Mouse (Mus musculus): ENCODE results near the gene Gins3. TPM values are rescaled to one million over a fixed set of nuclear protein-coding genes. Genes with fewer than 3 reads are reported as not detected.

Gene Gins3
- polyA plus RNA-seq (2014; fragmentation: Nextera tagmentation; extraction: Ambion mirVana), result 21.4 and 25.0 TPM in 2 replicates

- H3K9me3 ChIP-seq (ENCODE audit: control insufficient read depth, low read depth, low read length), result no peaks in the 10 kb centered on the region
- H3K9ac ChIP-seq (replicated peaks; ENCODE audit: low read depth, low read length), result peak within 1 kb of the TSS; percentile 34; the same call in 1 of the 2 replicates
- peak within 1 kb of the TSS; percentile 56 for H3K4me3 ChIP-seq (ENCODE audit: low read depth, low read length)
- peak; percentile 90 for ATAC-seq (ENCODE audit: insufficient number of reproducible peaks, insufficient read depth, low FRiP score, low read depth)
- no peaks in the 10 kb centered on the region for H3K4me1 ChIP-seq (ENCODE audit: control insufficient read depth, insufficient read depth, low read length)
- no peaks in the 10 kb centered on the region for H3K27me3 ChIP-seq (ENCODE audit: control insufficient read depth, insufficient read depth, low read length)
- WGBS, result under 1% methylated on average over 52 of the region's 52 CpGs
- H3K27ac ChIP-seq (ENCODE audit: low read length), result no peak within 1 kb of the TSS
- H3K36me3 ChIP-seq (ENCODE audit: control insufficient read depth, insufficient read depth, low read length), result no peaks in the 10 kb centered on the region
- peak within 1 kb of the TSS; percentile 59 for H3K4me2 ChIP-seq (replicated peaks; ENCODE audit: low read depth, low read length)
Observed at GRCm38 (mm10) chr8:95633262-95634062, at the start of gene Gins3. Gene Gins3 (plus strand): TSS chr8:95633453.

DNA sequence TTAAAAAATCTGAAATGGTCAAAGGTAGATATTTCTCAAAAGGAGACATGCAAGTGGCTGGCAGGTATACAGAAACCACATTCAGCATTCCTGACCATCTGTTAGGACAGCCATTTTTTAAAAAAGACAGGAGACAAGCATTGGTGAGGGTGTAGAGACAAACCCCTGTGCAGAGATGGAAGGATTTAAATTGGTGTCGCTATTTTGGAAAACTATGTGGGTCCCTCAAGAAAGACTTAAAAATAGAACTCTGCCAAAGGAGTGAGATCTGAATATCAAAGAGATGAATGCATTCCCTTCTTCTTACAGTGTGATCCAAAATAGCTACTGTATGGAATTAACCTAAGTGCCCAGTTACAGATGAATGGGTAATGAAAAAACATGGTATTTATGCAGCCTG lies 45.9 kb upstream of the Gins3 start:
- no peaks in the 10 kb centered on the region for H3K9me3 ChIP-seq (ENCODE audit: control insufficient read depth, low read depth, low read length)
- no peaks in the 10 kb centered on the region for H3K27me3 ChIP-seq (ENCODE audit: control insufficient read depth, insufficient read depth, low read length)
- H3K9ac ChIP-seq (replicated peaks; ENCODE audit: low read depth, low read length), result no peak overlapping the region
- no peaks in the 10 kb centered on the region for H3K4me1 ChIP-seq (ENCODE audit: control insufficient read depth, insufficient read depth, low read length)
- H3K4me3 ChIP-seq (ENCODE audit: low read depth, low read length), result no peak overlapping the region
- ATAC-seq (ENCODE audit: insufficient number of reproducible peaks, insufficient read depth, low FRiP score, low read depth), result no peak
- no peak overlapping the region for H3K27ac ChIP-seq (ENCODE audit: low read length)
- no peak overlapping the region for H3K4me2 ChIP-seq (replicated peaks; ENCODE audit: low read depth, low read length)
- H3K36me3 ChIP-seq (ENCODE audit: control insufficient read depth, insufficient read depth, low read length), result no peaks in the 10 kb centered on the region
- 76% methylated on average over 1 of the region's 1 CpGs for WGBS

DNA sequence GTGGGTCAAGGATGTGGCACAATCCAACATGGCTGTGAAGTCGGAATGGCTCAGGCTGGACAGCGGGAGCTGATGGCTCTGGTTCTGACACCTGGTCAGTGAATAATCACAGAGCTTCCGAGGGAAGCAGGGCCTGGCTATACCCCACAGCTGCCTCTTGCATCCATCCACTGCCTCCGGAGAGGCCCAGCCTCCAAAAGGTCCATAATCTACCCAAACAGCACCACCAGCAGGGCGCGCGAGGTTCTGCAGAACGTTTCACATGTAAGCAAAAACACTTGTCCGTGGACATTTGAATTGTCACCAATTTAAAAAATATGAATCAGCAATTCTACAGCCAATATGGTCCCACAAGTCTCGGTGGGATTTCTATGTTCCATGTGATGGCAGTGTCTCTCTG lies 44.0 kb upstream of the Gins3 start:
- no peaks in the 10 kb centered on the region for H3K4me1 ChIP-seq (ENCODE audit: control insufficient read depth, insufficient read depth, low read length)
- no peaks in the 10 kb centered on the region for H3K27me3 ChIP-seq (ENCODE audit: control insufficient read depth, insufficient read depth, low read length)
- H3K4me2 ChIP-seq (replicated peaks; ENCODE audit: low read depth, low read length), result no peak overlapping the region
- H3K9ac ChIP-seq (replicated peaks; ENCODE audit: low read depth, low read length), result no peak overlapping the region
- no peak overlapping the region for H3K4me3 ChIP-seq (ENCODE audit: low read depth, low read length)
- 57% methylated on average over 10 of the region's 10 CpGs for WGBS
- H3K36me3 ChIP-seq (ENCODE audit: control insufficient read depth, insufficient read depth, low read length), result no peaks in the 10 kb centered on the region
- H3K9me3 ChIP-seq (ENCODE audit: control insufficient read depth, low read depth, low read length), result no peaks in the 10 kb centered on the region
- no peak overlapping the region for H3K27ac ChIP-seq (ENCODE audit: low read length)
- ATAC-seq (ENCODE audit: insufficient number of reproducible peaks, insufficient read depth, low FRiP score, low read depth), result no peak

DNA sequence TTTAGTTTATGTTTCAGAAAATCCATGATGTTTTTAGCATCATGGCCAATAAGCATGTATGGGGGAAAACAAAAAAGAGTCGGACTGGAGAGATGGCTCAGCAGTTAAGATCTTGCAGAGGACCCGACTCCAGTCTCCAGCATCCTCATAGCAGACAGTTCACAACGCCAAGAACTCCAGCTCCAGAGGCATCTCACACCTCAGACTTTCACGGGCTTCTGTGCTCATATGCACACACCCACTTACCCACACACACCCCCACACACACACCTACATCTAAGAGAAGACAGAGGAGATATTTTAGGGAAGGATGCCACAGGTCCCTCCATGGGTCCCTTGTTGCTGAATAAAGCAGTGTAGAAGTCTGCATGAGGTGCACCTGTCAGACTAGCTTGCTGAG lies 42.7 kb upstream of the Gins3 start:
- Histone ChIP-seq H3K9ac (replicated peaks; ENCODE audit: low read depth, low read length) (no peak overlapping the region), H3K4me3 (ENCODE audit: low read depth, low read length) (no peak overlapping the region), H3K36me3 (ENCODE audit: control insufficient read depth, insufficient read depth, low read length) (no peaks in the 10 kb centered on the region), H3K27ac (ENCODE audit: low read length) (no peak overlapping the region), H3K9me3 (ENCODE audit: control insufficient read depth, low read depth, low read length) (no peaks in the 10 kb centered on the region), H3K4me2 (replicated peaks; ENCODE audit: low read depth, low read length) (no peak overlapping the region), H3K27me3 (ENCODE audit: control insufficient read depth, insufficient read depth, low read length) (no peaks in the 10 kb centered on the region), H3K4me1 (ENCODE audit: control insufficient read depth, insufficient read depth, low read length) (no peaks in the 10 kb centered on the region)
- 80% methylated on average over 4 of the region's 4 CpGs for WGBS
- ATAC-seq (ENCODE audit: insufficient number of reproducible peaks, insufficient read depth, low FRiP score, low read depth), result no peak

DNA sequence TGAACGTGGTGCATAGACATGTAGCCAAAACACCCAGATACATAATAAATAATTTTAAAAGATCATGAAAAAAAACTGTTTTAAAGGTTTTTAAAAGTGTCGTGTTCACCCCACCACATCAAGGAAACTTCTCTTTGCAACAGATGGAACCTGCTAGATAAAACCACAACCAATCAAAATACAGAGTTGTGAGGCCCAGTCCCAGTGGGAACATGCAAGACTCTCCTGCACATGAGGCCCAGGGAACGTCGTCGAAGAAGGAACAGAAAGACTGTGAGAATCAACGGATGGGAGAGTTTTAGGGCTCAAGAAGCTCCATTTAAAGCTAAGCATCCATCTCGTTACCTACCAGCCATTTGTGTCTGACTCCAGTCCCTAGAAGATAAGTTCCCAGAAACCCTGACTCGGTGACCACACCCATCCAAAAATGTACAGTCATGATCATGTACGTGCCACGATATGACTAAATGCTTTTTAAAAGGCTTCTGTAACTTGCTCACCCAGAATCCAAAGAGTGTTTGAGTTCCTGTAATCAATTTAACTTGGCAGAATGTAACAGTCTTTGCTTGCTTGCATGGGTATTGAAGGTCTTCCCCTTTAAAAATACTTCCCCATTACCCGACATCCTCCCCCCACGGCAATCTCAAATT lies 41.0 kb upstream of the Gins3 start:
- Histone ChIP-seq H3K36me3 (ENCODE audit: control insufficient read depth, insufficient read depth, low read length) (no peaks in the 10 kb centered on the region), H3K27me3 (ENCODE audit: control insufficient read depth, insufficient read depth, low read length) (no peaks in the 10 kb centered on the region), H3K4me1 (ENCODE audit: control insufficient read depth, insufficient read depth, low read length) (no peaks in the 10 kb centered on the region), H3K9me3 (ENCODE audit: control insufficient read depth, low read depth, low read length) (no peaks in the 10 kb centered on the region), H3K27ac (ENCODE audit: low read length) (no peak overlapping the region), H3K9ac (replicated peaks; ENCODE audit: low read depth, low read length) (no peak overlapping the region), H3K4me3 (ENCODE audit: low read depth, low read length) (no peak overlapping the region), H3K4me2 (replicated peaks; ENCODE audit: low read depth, low read length) (no peak overlapping the region)
- WGBS, result 82% methylated on average over 12 of the region's 12 CpGs
- no peak for ATAC-seq (ENCODE audit: insufficient number of reproducible peaks, insufficient read depth, low FRiP score, low read depth)

- H3K9me3 ChIP-seq (ENCODE audit: control insufficient read depth, low read depth, low read length), result no peaks in the 10 kb centered on the region
- ATAC-seq (ENCODE audit: insufficient number of reproducible peaks, insufficient read depth, low FRiP score, low read depth), result no peak
- 85% methylated on average over 7 of the region's 7 CpGs for WGBS
- no peak overlapping the region for H3K27ac ChIP-seq (ENCODE audit: low read length)
- no peaks in the 10 kb centered on the region for H3K4me1 ChIP-seq (ENCODE audit: control insufficient read depth, insufficient read depth, low read length)
- no peaks in the 10 kb centered on the region for H3K27me3 ChIP-seq (ENCODE audit: control insufficient read depth, insufficient read depth, low read length)
- no peak overlapping the region for H3K9ac ChIP-seq (replicated peaks; ENCODE audit: low read depth, low read length)
- H3K4me3 ChIP-seq (ENCODE audit: low read depth, low read length), result no peak overlapping the region
- H3K4me2 ChIP-seq (replicated peaks; ENCODE audit: low read depth, low read length), result no peak overlapping the region
- no peaks in the 10 kb centered on the region for H3K36me3 ChIP-seq (ENCODE audit: control insufficient read depth, insufficient read depth, low read length)
Observed at GRCm38 (mm10) chr8:95593439-95594393, 39.5 kb upstream of the Gins3 start.

DNA sequence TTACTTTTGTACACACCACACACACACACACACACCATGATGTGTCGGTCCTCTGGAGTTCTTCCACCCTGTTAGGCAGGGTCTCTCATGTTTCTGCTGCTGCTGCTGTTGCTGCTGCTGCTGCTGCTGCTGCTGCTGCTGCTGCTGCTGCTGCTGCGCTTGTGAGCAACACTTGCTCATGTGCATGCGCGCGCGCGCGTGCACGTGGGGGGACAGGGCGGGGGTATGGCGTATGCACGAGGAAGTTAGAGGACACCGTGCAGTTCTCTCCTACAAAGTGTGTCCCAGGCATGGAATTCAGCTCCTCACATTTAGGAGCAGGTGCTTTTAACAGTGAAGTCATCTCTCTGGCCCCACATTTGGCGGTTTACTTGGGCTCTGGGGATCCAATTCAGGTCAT lies 38.1 kb upstream of the Gins3 start:
- Histone ChIP-seq H3K4me1 (ENCODE audit: control insufficient read depth, insufficient read depth, low read length) (no peaks in the 10 kb centered on the region), H3K4me2 (replicated peaks; ENCODE audit: low read depth, low read length) (no peak overlapping the region), H3K9me3 (ENCODE audit: control insufficient read depth, low read depth, low read length) (no peaks in the 10 kb centered on the region), H3K36me3 (ENCODE audit: control insufficient read depth, insufficient read depth, low read length) (no peaks in the 10 kb centered on the region), H3K27ac (ENCODE audit: low read length) (no peak overlapping the region), H3K9ac (replicated peaks; ENCODE audit: low read depth, low read length) (no peak overlapping the region), H3K27me3 (ENCODE audit: control insufficient read depth, insufficient read depth, low read length) (no peaks in the 10 kb centered on the region), H3K4me3 (ENCODE audit: low read depth, low read length) (no peak overlapping the region)
- WGBS, result 81% methylated on average over 14 of the region's 14 CpGs
- no peak for ATAC-seq (ENCODE audit: insufficient number of reproducible peaks, insufficient read depth, low FRiP score, low read depth)

DNA sequence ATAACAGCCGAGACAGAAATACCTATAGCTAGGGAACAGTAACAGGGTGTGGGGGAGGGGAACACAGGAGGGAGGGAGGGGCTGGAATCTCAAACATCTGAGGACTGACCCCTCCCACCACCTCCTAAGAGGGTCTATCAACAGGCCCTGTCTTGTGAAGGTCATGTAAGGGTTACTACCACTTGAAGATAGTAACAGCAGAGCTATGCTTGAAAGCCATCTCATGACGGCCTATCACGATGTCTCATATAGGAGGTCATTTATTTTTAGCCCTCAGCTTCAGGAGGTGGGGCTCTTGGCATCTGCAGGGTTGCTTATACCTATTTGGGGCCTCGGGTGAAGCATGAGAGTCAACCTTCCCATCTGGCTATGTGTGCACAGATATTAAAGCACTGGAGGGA lies 36.4 kb upstream of the Gins3 start:
- no peaks in the 10 kb centered on the region for H3K36me3 ChIP-seq (ENCODE audit: control insufficient read depth, insufficient read depth, low read length)
- 32% methylated on average over 4 of the region's 4 CpGs for WGBS
- H3K4me3 ChIP-seq (ENCODE audit: low read depth, low read length), result no peak overlapping the region
- H3K27ac ChIP-seq (ENCODE audit: low read length), result no peak overlapping the region
- H3K4me1 ChIP-seq (ENCODE audit: control insufficient read depth, insufficient read depth, low read length), result no peaks in the 10 kb centered on the region
- no peaks in the 10 kb centered on the region for H3K9me3 ChIP-seq (ENCODE audit: control insufficient read depth, low read depth, low read length)
- no peak overlapping the region for H3K9ac ChIP-seq (replicated peaks; ENCODE audit: low read depth, low read length)
- no peaks in the 10 kb centered on the region for H3K27me3 ChIP-seq (ENCODE audit: control insufficient read depth, insufficient read depth, low read length)
- H3K4me2 ChIP-seq (replicated peaks; ENCODE audit: low read depth, low read length), result no peak overlapping the region
- no peak for ATAC-seq (ENCODE audit: insufficient number of reproducible peaks, insufficient read depth, low FRiP score, low read depth)

All from stomach, embryonic 14.5 days (tissue).